Mouse (Mus musculus): ENCODE results near the gene Plppr5. TPM values are rescaled to one million over a fixed set of nuclear protein-coding genes. Genes with fewer than 3 reads are reported as not detected.

The Plppr5 gene
- polyA plus RNA-seq, 1 experiment from 2014 or later: 0.27 TPM

DNA sequence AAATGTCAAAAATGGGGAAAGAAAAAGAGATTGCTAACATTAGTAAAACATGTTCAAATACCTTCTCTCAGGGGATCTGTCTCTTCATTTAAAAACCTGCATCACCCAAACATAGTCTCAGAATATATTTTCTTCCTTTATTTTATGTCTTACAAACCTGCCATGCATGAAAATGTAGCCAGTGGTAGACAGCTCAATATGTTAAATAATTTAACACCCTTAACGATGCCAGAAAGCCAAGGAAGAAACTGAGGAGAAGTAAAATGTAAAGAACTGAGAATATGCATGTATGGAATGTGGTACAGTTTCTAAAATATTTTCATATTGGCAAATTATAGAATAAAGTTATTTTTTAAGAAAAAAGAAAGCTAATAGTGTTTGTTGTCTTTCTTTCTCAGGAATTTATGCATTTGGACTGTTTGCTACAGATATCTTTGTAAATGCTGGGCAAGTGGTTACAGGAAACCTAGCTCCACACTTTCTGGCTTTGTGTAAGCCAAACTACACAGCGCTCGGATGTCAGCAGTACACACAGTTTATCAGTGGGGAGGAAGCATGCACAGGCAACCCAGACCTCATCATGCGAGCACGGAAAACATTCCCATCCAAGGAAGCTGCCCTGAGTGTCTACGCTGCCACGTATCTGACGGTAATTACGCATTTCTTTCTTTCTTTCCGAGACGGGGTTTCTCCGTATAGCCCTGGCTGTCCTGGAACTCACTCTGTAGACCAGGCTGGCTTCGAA lies 50.8 kb downstream of the Plppr5 start:
- no peaks in the 10 kb centered on the region for H3K36me3 ChIP-seq (replicated peaks)
- H3K4me3 ChIP-seq: no peak overlapping the region
- H3K27me3 ChIP-seq (replicated peaks; ENCODE audit: low read depth, poor library complexity, severe bottlenecking): no peaks in the 10 kb centered on the region
- no peak overlapping the region for H3K27ac ChIP-seq (replicated peaks)
- 92% methylated on average over 13 of the region's 13 CpGs for WGBS
- no peak for DNase-seq (ENCODE audit: low spot score)
- no peaks in the 10 kb centered on the region for H3K9me3 ChIP-seq
- H3K4me1 ChIP-seq: no peaks in the 10 kb centered on the region

DNA sequence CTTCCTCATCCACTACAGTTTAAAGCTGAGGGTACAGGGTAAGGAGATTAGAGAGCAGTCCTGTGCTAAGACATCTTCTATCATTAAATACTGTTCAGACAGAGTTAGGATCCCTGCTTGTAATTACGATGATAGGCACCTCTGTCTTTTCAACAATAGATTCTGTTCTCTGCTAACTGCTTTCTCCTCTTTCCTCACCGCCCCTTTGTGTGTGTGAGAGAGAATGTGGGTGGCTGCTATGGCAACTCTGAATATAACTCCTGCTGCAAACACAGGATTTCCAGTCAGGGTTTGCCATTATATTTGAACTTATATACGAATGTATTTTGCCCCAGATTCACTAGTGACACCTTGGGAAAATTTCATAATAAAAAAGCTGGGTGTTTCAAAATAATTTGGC lies 54.2 kb downstream of the Plppr5 start:
- no peaks in the 10 kb centered on the region for H3K27me3 ChIP-seq (replicated peaks; ENCODE audit: low read depth, poor library complexity, severe bottlenecking)
- no peaks in the 10 kb centered on the region for H3K4me1 ChIP-seq
- no peaks in the 10 kb centered on the region for H3K36me3 ChIP-seq (replicated peaks)
- H3K9me3 ChIP-seq: no peaks in the 10 kb centered on the region
- WGBS: 51% methylated on average over 3 of the region's 3 CpGs
- no peak for DNase-seq (ENCODE audit: low spot score)
- no peak overlapping the region for H3K27ac ChIP-seq (replicated peaks)
- no peak overlapping the region for H3K4me3 ChIP-seq

DNA sequence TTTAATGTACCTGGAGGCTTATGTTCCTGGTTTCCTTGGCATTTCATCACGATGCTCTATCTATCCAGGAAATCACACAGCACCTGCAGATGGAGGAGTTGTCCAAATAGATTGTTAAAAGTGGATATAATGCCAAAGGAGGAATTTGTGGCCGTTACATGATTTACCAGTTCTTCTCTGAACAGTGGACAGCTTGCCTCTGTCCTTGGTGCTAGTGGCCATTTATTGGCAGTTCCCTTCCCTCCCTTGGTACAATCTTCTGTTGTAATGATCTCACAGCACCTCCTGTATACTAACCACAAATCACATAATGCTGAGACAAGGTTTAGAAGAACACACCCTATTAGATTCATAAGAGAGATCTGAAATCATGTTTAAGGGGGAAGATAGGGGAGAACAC lies 55.7 kb downstream of the Plppr5 start:
- H3K36me3 ChIP-seq (replicated peaks): no peaks in the 10 kb centered on the region
- H3K27ac ChIP-seq (replicated peaks): no peak overlapping the region
- no peaks in the 10 kb centered on the region for H3K9me3 ChIP-seq
- no peak for DNase-seq (ENCODE audit: low spot score)
- H3K27me3 ChIP-seq (replicated peaks; ENCODE audit: low read depth, poor library complexity, severe bottlenecking): no peaks in the 10 kb centered on the region
- H3K4me1 ChIP-seq: no peaks in the 10 kb centered on the region
- WGBS: 62% methylated on average over 2 of the region's 2 CpGs
- no peak overlapping the region for H3K4me3 ChIP-seq

DNA sequence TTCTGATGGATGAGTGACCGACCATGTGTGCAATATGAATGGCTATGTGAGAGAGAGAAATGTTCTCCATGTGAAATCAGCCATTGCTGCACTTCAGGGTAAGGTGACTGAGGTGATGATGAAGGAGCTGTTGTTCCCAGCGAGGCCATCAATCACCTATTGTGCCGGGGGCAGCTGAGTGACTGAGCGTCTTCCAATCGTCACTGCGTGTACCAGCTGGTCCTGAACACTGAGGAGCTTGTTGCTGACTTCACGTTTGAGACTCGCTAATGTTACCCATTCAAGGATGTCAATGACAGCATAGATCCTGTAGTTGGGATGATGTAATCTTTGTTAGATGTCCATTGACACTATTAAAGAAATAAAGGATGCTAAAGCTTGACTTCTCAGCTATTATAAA lies 74.0 kb downstream of the Plppr5 start:
- no peaks in the 10 kb centered on the region for H3K4me1 ChIP-seq
- H3K27me3 ChIP-seq (replicated peaks; ENCODE audit: low read depth, poor library complexity, severe bottlenecking): no peaks in the 10 kb centered on the region
- WGBS: 61% methylated on average over 8 of the region's 8 CpGs
- DNase-seq (ENCODE audit: low spot score): no peak
- H3K4me3 ChIP-seq: no peak overlapping the region
- no peaks in the 10 kb centered on the region for H3K9me3 ChIP-seq
- no peaks in the 10 kb centered on the region for H3K36me3 ChIP-seq (replicated peaks)
- no peak overlapping the region for H3K27ac ChIP-seq (replicated peaks)

DNA sequence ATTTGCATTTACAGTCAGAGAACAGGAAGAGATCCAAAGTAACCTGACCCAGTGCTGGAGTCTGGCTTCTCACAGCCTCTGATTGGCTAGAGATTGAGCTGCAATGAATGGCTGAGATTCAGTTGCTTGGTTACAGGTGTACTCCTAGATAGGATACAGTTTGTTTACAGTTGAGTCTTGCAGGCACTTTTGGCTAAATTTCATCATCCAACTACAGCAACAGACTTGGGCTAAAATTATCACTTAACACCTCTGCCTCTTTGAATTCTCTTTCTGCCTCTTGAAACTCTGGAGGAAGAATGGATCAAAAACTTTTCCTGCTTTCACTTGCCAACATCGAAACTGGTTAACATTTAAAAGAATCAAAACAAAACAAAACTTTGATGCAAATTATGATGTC lies 89.7 kb downstream of the Plppr5 start:
- H3K9me3 ChIP-seq: no peaks in the 10 kb centered on the region
- 88% methylated on average over 1 of the region's 1 CpGs for WGBS
- H3K27ac ChIP-seq (replicated peaks): no peak overlapping the region
- no peaks in the 10 kb centered on the region for H3K4me1 ChIP-seq
- no peak overlapping the region for H3K4me3 ChIP-seq
- DNase-seq (ENCODE audit: low spot score): no peak
- H3K27me3 ChIP-seq (replicated peaks; ENCODE audit: low read depth, poor library complexity, severe bottlenecking): no peaks in the 10 kb centered on the region
- H3K36me3 ChIP-seq (replicated peaks): no peaks in the 10 kb centered on the region

GRCm38 (mm10) chr3:117679189-117679588 lies 104.6 kb downstream of the Plppr5 start:
- H3K4me1 ChIP-seq: no peaks in the 10 kb centered on the region
- 95% methylated on average over 6 of the region's 6 CpGs for WGBS

DNA sequence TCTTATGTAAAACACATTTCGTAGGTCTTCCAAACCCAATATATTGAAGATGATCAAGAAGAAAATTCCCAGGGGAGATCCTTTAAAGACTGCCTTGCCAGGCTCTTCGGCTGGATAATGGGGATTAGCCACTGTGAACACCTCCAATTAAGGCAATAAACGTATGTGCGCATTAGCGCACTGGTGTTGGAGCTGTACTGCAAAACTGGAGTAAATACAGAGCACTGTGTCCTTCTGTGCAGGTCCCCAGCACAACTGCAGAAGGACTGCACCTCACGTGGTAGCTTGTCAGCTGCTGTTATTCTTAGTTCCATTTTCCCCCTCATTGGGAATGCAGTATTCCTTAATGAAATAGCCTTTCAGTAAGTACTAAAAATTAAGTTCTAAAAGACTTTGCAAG lies 110.0 kb downstream of the Plppr5 start:
- Histone ChIP-seq H3K4me3 (no peak overlapping the region), H3K9me3 (no peaks in the 10 kb centered on the region), H3K27ac (replicated peaks) (no peak overlapping the region), H3K36me3 (replicated peaks) (no peaks in the 10 kb centered on the region), H3K27me3 (replicated peaks; ENCODE audit: low read depth, poor library complexity, severe bottlenecking) (no peaks in the 10 kb centered on the region), H3K4me1 (no peaks in the 10 kb centered on the region)
- no peak for DNase-seq (ENCODE audit: low spot score)
- WGBS: 78% methylated on average over 6 of the region's 6 CpGs

More at GRCm38 (mm10) chr3:117679189-117679588, 104.6 kb downstream of the Plppr5 start:
- DNase-seq (ENCODE audit: low spot score): no peak
- Histone ChIP-seq H3K27ac (replicated peaks) (no peak overlapping the region), H3K9me3 (no peaks in the 10 kb centered on the region), H3K27me3 (replicated peaks; ENCODE audit: low read depth, poor library complexity, severe bottlenecking) (no peaks in the 10 kb centered on the region), H3K4me3 (no peak overlapping the region), H3K36me3 (replicated peaks) (no peaks in the 10 kb centered on the region)

DNA sequence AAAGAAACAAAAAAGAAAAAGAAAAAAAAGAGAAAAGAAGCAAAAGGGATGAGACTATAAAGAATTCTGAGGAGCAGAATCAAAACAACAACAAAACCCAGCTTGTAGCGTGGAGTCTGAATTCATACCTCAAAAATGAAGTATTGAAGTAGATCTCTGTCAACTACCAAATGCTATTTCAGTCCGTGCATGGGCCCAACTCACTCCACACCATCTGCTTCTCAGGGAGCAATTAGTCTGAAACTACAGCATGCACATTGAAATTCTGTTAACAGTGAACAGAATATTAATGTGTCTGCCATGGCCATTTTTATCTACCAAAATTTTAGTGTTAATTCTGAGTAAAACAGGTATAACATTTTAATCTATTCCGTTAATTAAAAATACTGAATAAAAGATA lies 111.4 kb downstream of the Plppr5 start:
- Histone ChIP-seq H3K9me3 (no peaks in the 10 kb centered on the region), H3K4me1 (no peaks in the 10 kb centered on the region), H3K27me3 (replicated peaks; ENCODE audit: low read depth, poor library complexity, severe bottlenecking) (no peaks in the 10 kb centered on the region), H3K4me3 (no peak overlapping the region), H3K36me3 (replicated peaks) (no peaks in the 10 kb centered on the region), H3K27ac (replicated peaks) (no peak overlapping the region)
- 85% methylated on average over 3 of the region's 3 CpGs for WGBS
- DNase-seq (ENCODE audit: low spot score): no peak

DNA sequence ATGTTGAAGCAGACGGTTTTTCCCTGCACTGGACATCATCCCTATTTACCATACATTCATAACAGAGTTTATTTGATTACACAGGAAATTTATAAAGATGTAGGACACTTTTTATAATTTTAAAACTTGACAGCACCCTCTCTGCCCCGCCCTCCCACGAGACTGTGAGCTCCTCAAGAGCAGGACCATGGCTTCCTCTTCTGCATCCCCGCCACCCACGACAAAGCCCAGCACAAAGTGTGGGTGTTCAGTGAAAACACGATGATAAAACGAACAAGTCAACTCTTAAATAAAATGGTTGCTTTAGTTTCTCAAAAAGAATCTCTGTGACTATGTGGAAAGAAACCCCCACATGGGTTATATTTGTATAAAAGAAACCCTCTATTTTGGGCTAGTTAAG lies 112.0 kb downstream of the Plppr5 start:
- Histone ChIP-seq H3K4me1 (no peaks in the 10 kb centered on the region), H3K36me3 (replicated peaks) (no peaks in the 10 kb centered on the region), H3K27ac (replicated peaks) (no peak overlapping the region), H3K4me3 (no peak overlapping the region), H3K27me3 (replicated peaks; ENCODE audit: low read depth, poor library complexity, severe bottlenecking) (no peaks in the 10 kb centered on the region), H3K9me3 (no peaks in the 10 kb centered on the region)
- no peak for DNase-seq (ENCODE audit: low spot score)
- WGBS: 87% methylated on average over 7 of the region's 7 CpGs

GRCm38 (mm10) chr3:117694736-117695135 lies 120.1 kb downstream of the Plppr5 start:
- Histone ChIP-seq H3K4me3 (no peak overlapping the region), H3K27me3 (replicated peaks; ENCODE audit: low read depth, poor library complexity, severe bottlenecking) (no peaks in the 10 kb centered on the region), H3K9me3 (no peaks in the 10 kb centered on the region), H3K27ac (replicated peaks) (no peak overlapping the region), H3K4me1 (no peaks in the 10 kb centered on the region), H3K36me3 (replicated peaks) (no peaks in the 10 kb centered on the region)
- 73% methylated on average over 1 of the region's 1 CpGs for WGBS
- no peak for DNase-seq (ENCODE audit: low spot score)

DNA sequence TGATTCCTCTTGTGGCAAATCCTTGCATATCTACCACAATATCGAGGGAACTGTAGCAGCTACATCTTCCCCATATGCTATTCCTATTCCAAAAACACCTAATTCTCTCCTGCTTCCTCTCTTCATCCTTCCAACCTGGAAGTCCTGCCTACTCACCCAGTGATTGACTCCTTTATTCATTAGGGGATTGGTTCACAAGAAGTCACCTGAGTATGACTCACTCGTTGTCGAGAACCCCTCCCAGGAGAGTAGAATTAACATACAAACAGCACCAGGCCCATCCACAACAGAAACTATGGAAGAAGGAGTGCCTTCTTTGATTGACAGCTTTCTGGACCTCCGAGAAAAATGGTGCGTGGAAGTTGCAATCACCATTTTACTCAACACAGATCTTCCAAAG lies 121.7 kb downstream of the Plppr5 start:
- no peaks in the 10 kb centered on the region for H3K9me3 ChIP-seq
- H3K4me1 ChIP-seq: no peaks in the 10 kb centered on the region
- H3K27me3 ChIP-seq (replicated peaks; ENCODE audit: low read depth, poor library complexity, severe bottlenecking): no peaks in the 10 kb centered on the region
- H3K4me3 ChIP-seq: no peak overlapping the region
- 90% methylated on average over 5 of the region's 5 CpGs for WGBS
- no peak for DNase-seq (ENCODE audit: low spot score)
- no peaks in the 10 kb centered on the region for H3K36me3 ChIP-seq (replicated peaks)
- H3K27ac ChIP-seq (replicated peaks): no peak overlapping the region

GRCm38 (mm10) chr3:117708788-117709187 lies 134.2 kb downstream of the Plppr5 start:
- Histone ChIP-seq H3K27ac (replicated peaks) (no peak overlapping the region), H3K4me3 (no peak overlapping the region), H3K36me3 (replicated peaks) (no peaks in the 10 kb centered on the region), H3K4me1 (no peaks in the 10 kb centered on the region), H3K9me3 (no peaks in the 10 kb centered on the region), H3K27me3 (replicated peaks; ENCODE audit: low read depth, poor library complexity, severe bottlenecking) (no peaks in the 10 kb centered on the region)
- DNase-seq (ENCODE audit: low spot score): no peak

GRCm38 (mm10) chr3:117716534-117717280 lies 142.1 kb downstream of the Plppr5 start:
- Histone ChIP-seq H3K27me3 (replicated peaks; ENCODE audit: low read depth, poor library complexity, severe bottlenecking) (no peaks in the 10 kb centered on the region), H3K4me3 (no peak overlapping the region), H3K27ac (replicated peaks) (no peak overlapping the region), H3K4me1 (no peaks in the 10 kb centered on the region), H3K36me3 (replicated peaks) (no peaks in the 10 kb centered on the region), H3K9me3 (no peaks in the 10 kb centered on the region)
- DNase-seq (ENCODE audit: low spot score): no peak
- 88% methylated on average over 3 of the region's 3 CpGs for WGBS
